Mouse (Mus musculus) lung, embryonic 14.5 days (tissue): ENCODE measurements around the gene Mrc2. TPM values are rescaled to one million over a fixed set of nuclear protein-coding genes. Genes with fewer than 3 reads are reported as not detected.

ENCODE experiments used
- ATAC-seq: fragments of 200-750 bp; cut with Nextera tagmentation; 2 replicates; pipeline ENCODE4 v1.8.0; 2017; ENCODE audit warnings: mild to moderate bottlenecking, moderate TSS enrichment, moderate library complexity; ENCODE audit not compliant: insufficient read depth
- DNase-seq: peaks from one replicate; pipeline ENCODE4 v3.0.0-alpha.2; 2015
- H3K27ac ChIP-seq: fragments of 300-500 bp; sonication (generic); 2 replicates; pipeline ENCODE4 v1.5.1; 2014; ENCODE audit warnings: low read depth, mild to moderate bottlenecking, moderate library complexity
- H3K27me3 ChIP-seq: fragments of 300-500 bp; sonication (generic); 2 replicates; pipeline ENCODE4 v1.6.1; 2014; ENCODE audit warnings: low read length, control low read depth; ENCODE audit not compliant: insufficient read depth
- H3K36me3 ChIP-seq: fragments of 300-500 bp; sonication (generic); 2 replicates; pipeline ENCODE4 v1.6.1; 2014; ENCODE audit warnings: control low read depth; ENCODE audit not compliant: insufficient read depth
- H3K4me1 ChIP-seq: fragments of 300-500 bp; sonication (generic); 2 replicates; pipeline ENCODE4 v1.6.1; 2014; ENCODE audit warnings: antibody characterized with exemption, control low read depth; ENCODE audit not compliant: insufficient read depth
- H3K4me2 ChIP-seq: fragments of 300-500 bp; sonication (generic); 2 replicates; pipeline ENCODE4 v1.6.1; 2014; ENCODE audit warnings: mild to moderate bottlenecking
- H3K4me3 ChIP-seq: fragments of 300-500 bp; sonication (generic); 2 replicates; pipeline ENCODE4 v1.5.1; 2014; ENCODE audit warnings: low read depth, low read length
- H3K9ac ChIP-seq: fragments of 300-500 bp; sonication (generic); 2 replicates; pipeline ENCODE4 v1.6.1; 2014
- H3K9me3 ChIP-seq: fragments of 300-500 bp; sonication (generic); 2 replicates; pipeline ENCODE4 v1.6.1; 2016; ENCODE audit warnings: low read depth, low read length, control low read depth
- CTCF ChIP-seq: IDR thresholded peaks from 2 replicates; pipeline ENCODE4 v1.5.1; 2016; ENCODE audit warnings: antibody characterized with exemption, low read depth
- WGBS: fragments of 180-500 bp; shearing (Covaris S2); extraction: QIAGEN DNeasy Blood & Tissue Kit; methylation state at CpG from one replicate; pipeline ENCODE4 v1.1.7; 2014; 5-methylcytosine and 5-hydroxymethylcytosine counted together
- polyA plus RNA-seq: library from polyadenylated mRNA; unstranded; fragments of >200 nt; fragmentation: Nextera tagmentation; extraction: Ambion mirVana; gene quantifications from 2 replicates; pipeline ENCODE4 v1.2.1, GENCODE M21; 2014

The Mrc2 gene
- 16.6 and 20.0 TPM in 2 replicates for polyA plus RNA-seq

DNA sequence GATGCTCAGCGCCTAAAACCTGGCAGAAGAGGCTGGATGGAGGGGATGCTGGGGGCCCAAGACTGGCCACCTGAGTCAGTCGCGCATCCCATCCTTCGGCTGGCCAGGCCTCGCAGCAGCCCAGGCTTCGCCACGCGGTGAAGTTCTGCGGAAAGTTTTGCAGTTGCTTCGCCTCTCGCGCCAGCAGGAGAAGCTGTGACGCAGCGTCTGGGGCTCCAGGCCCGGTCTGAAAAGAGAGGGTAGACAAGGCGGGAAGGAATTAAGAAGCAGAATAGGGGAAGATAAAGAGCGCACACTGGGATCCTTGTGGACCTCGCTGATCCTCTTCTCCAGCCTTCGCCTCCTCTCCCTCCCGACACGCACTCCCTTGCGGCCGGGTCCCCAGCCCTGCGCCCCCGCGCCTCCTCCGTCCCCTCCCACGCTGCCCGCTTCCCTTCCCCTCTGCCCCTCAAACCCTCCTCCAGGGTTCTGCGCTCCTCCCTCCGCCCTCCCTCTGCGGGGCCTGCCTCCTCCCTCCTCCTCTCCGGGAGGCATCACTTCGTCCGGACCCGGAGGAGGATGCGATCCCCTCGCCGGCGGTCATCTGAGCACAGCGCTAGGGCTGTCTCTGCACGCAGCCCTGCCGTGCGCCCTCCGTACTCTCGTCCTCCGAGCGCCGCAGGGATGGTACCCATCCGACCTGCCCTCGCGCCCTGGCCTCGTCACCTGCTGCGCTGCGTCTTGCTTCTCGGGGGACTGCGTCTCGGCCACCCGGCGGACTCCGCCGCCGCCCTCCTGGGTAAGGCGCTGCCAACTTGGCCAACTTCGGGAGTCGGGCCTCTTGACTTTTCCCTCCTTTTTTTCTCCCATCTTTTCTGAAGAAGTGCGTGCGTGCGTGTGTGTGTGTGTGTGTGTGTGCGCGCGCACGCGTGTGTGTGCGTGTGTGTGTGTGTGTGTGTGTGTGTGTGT, at the start of gene Mrc2:
Gene Mrc2, plus strand, starts transcription at position 520 of the 948 bp plus-strand sequence.
- no peaks in the 10 kb centered on the region for H3K27me3 ChIP-seq
- peaks cover 9% of the 10 kb centered on the region for H3K4me1 ChIP-seq
- TF ChIP-seq CTCF = no peak; the same call in 1 of the 2 replicates
- ATAC-seq (peak; percentile 86), DNase-seq (peak; percentile 88)
- peak within 1 kb of the TSS; percentile 78 for H3K4me2 ChIP-seq
- peaks cover 18% of the 10 kb centered on the region; the same call in 1 of the 2 replicates for H3K36me3 ChIP-seq
- H3K27ac ChIP-seq = peak within 1 kb of the TSS; percentile 97
- peak within 1 kb of the TSS; percentile 71 for H3K4me3 ChIP-seq
- WGBS = under 1% methylated on average over 70 of the region's 75 CpGs
- H3K9me3 ChIP-seq = no peaks in the 10 kb centered on the region
- peak within 1 kb of the TSS; percentile 78 for H3K9ac ChIP-seq

DNA sequence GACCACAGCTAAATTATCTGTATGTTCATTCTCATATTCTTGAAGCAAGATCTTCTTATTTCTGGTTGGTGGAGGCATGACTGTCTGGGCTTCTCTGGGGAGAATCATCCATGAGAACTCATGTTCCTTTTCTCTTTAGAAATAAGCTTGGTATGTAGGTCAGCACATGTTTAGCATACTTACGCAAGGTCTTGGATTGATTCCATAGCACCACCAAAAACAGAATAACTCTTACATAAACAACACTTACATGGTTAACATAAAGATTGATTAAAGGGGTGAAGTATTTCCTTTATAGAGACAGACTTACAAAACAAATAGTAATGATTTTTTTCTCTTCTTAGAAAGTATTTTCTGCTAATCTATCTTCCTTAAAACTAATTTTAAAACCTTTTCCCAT, 46.1 kb upstream of the Mrc2 start:
- Histone ChIP-seq H3K27me3 (no peaks in the 10 kb centered on the region), H3K9ac (no peak overlapping the region), H3K36me3 (peaks cover 80% of the 10 kb centered on the region), H3K4me1 (0 out of 2 replicates have a peak, but pooled peaks cover 3% of the 10 kb centered on the region), H3K4me2 (no peak overlapping the region), H3K4me3 (no peak overlapping the region), H3K9me3 (no peaks in the 10 kb centered on the region), H3K27ac (no peak overlapping the region)
- ATAC-seq (peak; percentile 79), DNase-seq (peak; percentile 83)
- TF ChIP-seq CTCF = no peak
- 41% methylated on average over 1 of the region's 1 CpGs for WGBS

- WGBS = 54% methylated on average over 6 of the region's 6 CpGs
- Histone ChIP-seq H3K9ac (no peak overlapping the region), H3K36me3 (peaks cover 81% of the 10 kb centered on the region), H3K4me3 (no peak overlapping the region), H3K9me3 (no peaks in the 10 kb centered on the region), H3K27ac (no peak overlapping the region), H3K4me2 (no peak overlapping the region), H3K4me1 (0 out of 2 replicates have a peak, but pooled peaks cover 3% of the 10 kb centered on the region), H3K27me3 (no peaks in the 10 kb centered on the region)
- DNase-seq (peak; percentile 19), ATAC-seq (peak; percentile 61)
- TF ChIP-seq CTCF = 0 out of 2 replicates have a peak, but pooled peaks have one; percentile 13
Observed at GRCm38 (mm10) chr11:105246785-105247184, 45.7 kb upstream of the Mrc2 start.

DNA sequence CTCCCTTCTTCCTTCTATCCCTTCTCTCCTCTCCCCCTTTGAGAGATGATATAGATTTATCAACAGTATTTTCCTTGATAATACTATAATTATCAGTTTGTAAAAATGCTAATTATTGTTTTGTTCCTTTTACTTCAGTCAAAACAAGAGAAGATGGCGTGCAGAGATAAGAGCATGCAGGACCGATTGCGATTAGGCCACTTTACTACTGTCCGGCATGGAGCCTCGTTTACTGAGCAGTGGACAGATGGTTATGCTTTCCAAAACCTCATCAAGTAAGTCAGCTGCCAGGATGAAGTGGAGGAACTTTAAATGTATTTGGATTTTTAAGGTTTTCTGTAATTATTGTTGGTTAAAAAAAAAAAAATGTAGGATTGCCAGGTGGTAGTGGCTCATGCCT, 45.1 kb upstream of the Mrc2 start:
- ATAC-seq (no peak), DNase-seq (peak; percentile 50)
- no peaks in the 10 kb centered on the region for H3K27me3 ChIP-seq
- 0 out of 2 replicates have a peak, but pooled peaks cover 3% of the 10 kb centered on the region for H3K4me1 ChIP-seq
- 62% methylated on average over 5 of the region's 5 CpGs for WGBS
- H3K4me3 ChIP-seq = no peak overlapping the region
- H3K36me3 ChIP-seq = peaks cover 76% of the 10 kb centered on the region
- H3K4me2 ChIP-seq = no peak overlapping the region
- TF ChIP-seq CTCF = no peak
- no peak overlapping the region for H3K27ac ChIP-seq
- H3K9ac ChIP-seq = no peak overlapping the region
- H3K9me3 ChIP-seq = no peaks in the 10 kb centered on the region

DNA sequence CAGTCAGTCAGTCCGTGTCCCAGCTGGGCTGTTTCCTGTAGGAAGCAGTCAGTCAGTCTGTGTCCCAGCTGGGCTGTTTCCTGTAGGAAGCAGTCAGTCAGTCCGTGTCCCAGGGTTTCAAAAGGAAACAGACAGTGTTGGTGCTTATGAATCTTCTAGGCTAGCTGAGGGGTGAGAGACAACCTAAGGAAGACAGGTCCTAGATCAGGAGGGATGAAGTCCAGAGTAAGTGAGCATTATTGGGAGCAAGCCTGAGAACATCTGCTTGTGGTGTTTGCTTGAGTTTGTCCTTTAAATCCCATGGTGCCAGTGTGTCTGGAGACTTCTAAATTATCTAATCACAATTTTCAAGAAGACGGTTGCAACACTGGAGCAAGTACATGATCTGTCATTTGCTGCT, 32.7 kb upstream of the Mrc2 start:
- no peak overlapping the region for H3K4me3 ChIP-seq
- WGBS = 45% methylated on average over 3 of the region's 3 CpGs
- no peak overlapping the region for H3K9ac ChIP-seq
- H3K9me3 ChIP-seq = no peaks in the 10 kb centered on the region
- no peak for TF ChIP-seq CTCF
- H3K4me1 ChIP-seq = no peaks in the 10 kb centered on the region
- H3K36me3 ChIP-seq = peaks cover 77% of the 10 kb centered on the region
- ATAC-seq (no peak), DNase-seq (peak; percentile 16)
- no peak overlapping the region; the same call in 1 of the 2 replicates for H3K27ac ChIP-seq
- H3K4me2 ChIP-seq = no peak overlapping the region
- no peaks in the 10 kb centered on the region for H3K27me3 ChIP-seq

DNA sequence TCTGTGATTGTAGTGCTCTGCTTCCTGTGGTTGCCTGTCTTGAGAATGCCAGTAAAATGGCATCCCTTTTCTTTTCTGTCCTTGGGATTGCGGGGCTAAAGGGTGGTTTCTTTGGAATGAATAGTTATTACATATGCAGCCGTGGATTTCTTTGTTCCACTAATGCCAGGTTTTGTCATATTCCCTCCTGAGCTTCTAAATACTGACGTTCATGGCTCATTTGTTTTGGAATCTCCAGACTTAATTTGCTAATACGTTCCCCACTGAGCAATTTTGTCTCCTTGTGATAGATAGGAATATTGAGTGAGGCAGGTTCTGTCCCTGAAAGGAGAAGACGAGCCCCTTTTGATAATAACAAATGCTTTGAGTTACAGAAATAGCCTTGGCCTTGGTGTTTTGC, 31.3 kb upstream of the Mrc2 start:
- peaks cover 71% of the 10 kb centered on the region for H3K36me3 ChIP-seq
- 78% methylated on average over 5 of the region's 5 CpGs for WGBS
- no peaks in the 10 kb centered on the region for H3K4me1 ChIP-seq
- no peak overlapping the region for H3K4me2 ChIP-seq
- DNase-seq = no peak
- ATAC-seq = no peak
- no peak overlapping the region for H3K4me3 ChIP-seq
- H3K27ac ChIP-seq = no peak overlapping the region
- no peaks in the 10 kb centered on the region for H3K9me3 ChIP-seq
- no peak overlapping the region for H3K9ac ChIP-seq
- no peak for TF ChIP-seq CTCF
- H3K27me3 ChIP-seq = no peaks in the 10 kb centered on the region

DNA sequence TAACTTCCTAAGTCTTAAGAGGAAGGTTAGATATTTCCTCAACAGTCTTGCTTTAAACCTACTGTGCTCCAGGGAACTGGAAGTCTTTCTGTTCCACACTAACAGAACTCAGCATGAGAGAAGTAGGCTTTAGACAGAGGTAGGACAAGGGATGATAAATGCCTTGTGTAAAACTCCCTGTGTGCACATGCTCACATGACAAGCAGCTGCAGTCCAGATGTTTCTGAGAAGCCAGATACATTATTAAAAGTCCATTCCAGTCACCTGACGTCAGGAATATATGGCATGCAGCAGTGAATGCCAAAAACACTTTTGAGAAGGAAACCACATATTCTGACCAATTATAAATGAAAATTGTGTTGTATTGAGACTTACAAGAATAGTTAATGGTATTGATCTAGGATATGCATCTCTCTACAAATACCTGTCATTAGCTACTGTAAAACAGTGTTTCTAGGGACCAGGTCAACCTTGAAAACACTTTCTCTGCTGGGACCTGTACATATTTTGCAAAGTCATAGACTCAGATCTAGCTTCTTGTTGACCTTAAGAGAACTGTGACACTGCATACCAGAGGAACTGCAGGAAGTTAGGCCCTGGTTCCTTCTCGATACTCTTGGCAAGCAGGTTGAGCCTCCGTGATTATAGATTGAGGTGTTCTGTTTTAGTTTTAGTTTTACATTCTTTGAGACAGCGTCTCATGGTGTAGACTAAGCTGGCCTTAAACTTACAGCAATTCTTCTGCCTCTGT, 30.7 kb upstream of the Mrc2 start:
- DNase-seq = peak; percentile 12
- 73% methylated on average over 4 of the region's 4 CpGs for WGBS
- H3K27ac ChIP-seq = no peak overlapping the region
- H3K9me3 ChIP-seq = no peaks in the 10 kb centered on the region
- TF ChIP-seq CTCF = no peak
- no peak overlapping the region for H3K9ac ChIP-seq
- no peak for ATAC-seq
- no peak overlapping the region for H3K4me2 ChIP-seq
- H3K4me3 ChIP-seq = no peak overlapping the region
- H3K27me3 ChIP-seq = no peaks in the 10 kb centered on the region
- H3K4me1 ChIP-seq = no peaks in the 10 kb centered on the region
- peaks cover 72% of the 10 kb centered on the region for H3K36me3 ChIP-seq
